Mouse (Mus musculus): ENCODE data around the gene Tex48.

DNA sequence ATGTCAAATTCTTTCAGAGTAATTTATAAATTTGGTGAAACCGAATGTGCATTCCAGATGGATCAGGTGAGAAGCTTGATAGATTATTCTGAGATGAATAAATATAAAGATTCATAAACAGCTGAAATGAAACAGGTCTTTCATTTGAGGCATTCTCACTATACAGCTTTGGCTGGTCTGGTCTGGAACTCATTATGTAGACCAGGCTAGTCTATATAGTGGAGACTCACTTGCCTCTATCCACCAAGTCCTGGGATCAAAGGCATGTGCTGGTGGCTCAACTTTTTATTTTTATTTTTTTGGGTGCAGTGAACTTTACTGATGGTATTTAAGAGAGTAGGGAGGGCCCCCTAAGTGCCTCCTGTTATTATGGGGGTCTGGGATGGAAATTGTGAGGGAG, 39.6 kb upstream of the Tex48 start:
- TF ChIP-seq CTCF (IDR thresholded peaks at IDR 0.05; ENCODE audit: control insufficient read depth, insufficient read depth, low read length) (no peak), POLR2A (IDR thresholded peaks at IDR 0.05; ENCODE audit: borderline replicate concordance, control insufficient read depth, low read depth, low read length) (no peak)

Measured in bone marrow, adult 2 months (tissue).